Mouse (Mus musculus) gastrocnemius, postnatal 36 days (tissue): ENCODE data around the gene Hnrnpll. TPM values are rescaled to one million over a fixed set of nuclear protein-coding genes. Genes with fewer than 3 reads are reported as not detected.

ENCODE experiments used
- total RNA-seq, 2 experiments: library from RNA; stranded (reverse); gene quantifications; 2 replicates each; pipeline ENCODE4 v1.2.3; 2021

The Hnrnpll gene
- total RNA-seq, 2 experiments from 2014 or later: 12.6 to 14.9 TPM

Other genes with a start within 250 kb of the Hnrnpll start
- gene Atl2, start 166.2 kb downstream of the Hnrnpll start, total RNA-seq: 100 to 1,000 TPM; 105 to 113 TPM
- gene Galm, start 65.1 kb upstream of the Hnrnpll start, total RNA-seq: 1 to 10 TPM; 1.8 to 2.2 TPM
- 10 to 100 TPM; 22.9 to 27.4 TPM for gene Srsf7, start 145.0 kb upstream of the Hnrnpll start, total RNA-seq
- gene Ttc39d, start 145.1 kb upstream of the Hnrnpll start, total RNA-seq: not detected
- gene Gemin6, start 162.1 kb upstream of the Hnrnpll start, total RNA-seq: 1 to 10 TPM; 4.4 to 6.3 TPM
- 1 to 10 TPM; 8.8 to 9.7 TPM for gene Morn2, start 227.9 kb upstream of the Hnrnpll start, total RNA-seq
- 1 to 10 TPM; 6.0 to 6.4 TPM for gene Dhx57, start 228.1 kb upstream of the Hnrnpll start, total RNA-seq
- under 1 TPM in 1 of 2 experiments, not detected in 1; 0.27 TPM for gene Arhgef33, start 245.1 kb upstream of the Hnrnpll start, total RNA-seq